Mouse (Mus musculus) C2C12 (cell line): ENCODE measurements around the gene Trdmt1. TPM values are rescaled to one million over a fixed set of nuclear protein-coding genes. Genes with fewer than 3 reads are reported as not detected.

ENCODE experiments used
- H3K27me3 ChIP-seq: one replicate; pipeline ENCODE4 v1.6.1; 2011; ENCODE audit not compliant: control insufficient read depth, insufficient read depth, insufficient read length
- H3K36me3 ChIP-seq: one replicate; pipeline ENCODE4 v1.6.1; 2011; ENCODE audit not compliant: control insufficient read depth, insufficient read depth
- H3K4me3 ChIP-seq: one replicate; pipeline ENCODE4 v1.5.1; 2011; ENCODE audit warnings: mild to moderate bottlenecking, control low read depth; ENCODE audit not compliant: poor library complexity, insufficient read depth, severe bottlenecking
- H3K79me2 ChIP-seq: one replicate; pipeline ENCODE4 v1.6.1; 2011; ENCODE audit not compliant: control insufficient read depth, insufficient read depth
- H3K79me3 ChIP-seq: one replicate; pipeline ENCODE4 v1.6.1; 2011; ENCODE audit warnings: low read depth, control low read depth
- H3ac ChIP-seq: one replicate; pipeline ENCODE3; 2011; ENCODE audit warnings: low read depth; ENCODE audit not compliant: control insufficient read depth, insufficient read length
- CEBPB ChIP-seq: IDR thresholded peaks from one replicate; pipeline ENCODE4 v1.6.1; 2011; ENCODE audit warnings: low read depth, mild to moderate bottlenecking, control low read depth, moderate library complexity
- CTCF ChIP-seq: IDR thresholded peaks from one replicate; pipeline ENCODE4 v1.5.1; 2011; ENCODE audit not compliant: control insufficient read depth, insufficient read depth, insufficient read length
- FOSL1 ChIP-seq: IDR thresholded peaks from one replicate; pipeline ENCODE4 v1.8.0; 2011; ENCODE audit warnings: mild to moderate bottlenecking, low read length; ENCODE audit not compliant: poor library complexity, insufficient read depth, severe bottlenecking
- MAX ChIP-seq: IDR thresholded peaks from one replicate; pipeline ENCODE4 v1.6.1; 2011; ENCODE audit warnings: mild to moderate bottlenecking, control low read depth
- MYOD1 ChIP-seq: IDR thresholded peaks from one replicate; pipeline ENCODE4 v1.6.1; 2011; ENCODE audit warnings: low read depth; ENCODE audit not compliant: control insufficient read depth, insufficient read length
- MYOG ChIP-seq: IDR thresholded peaks from one replicate; pipeline ENCODE4 v1.6.1; 2011; ENCODE audit not compliant: control insufficient read depth, insufficient read length; ENCODE audit errors: extremely low read depth
- USF1 ChIP-seq: IDR thresholded peaks from one replicate; pipeline ENCODE4 v1.6.1; 2011; ENCODE audit warnings: low read depth, mild to moderate bottlenecking, control low read depth, moderate library complexity
- polyA plus RNA-seq: library from polyadenylated mRNA; unstranded; fragments of >200 nt; fragmentation: generic; extraction: Trizol; gene quantifications from one replicate; pipeline ENCODE4 v1.2.1, GENCODE M21; 2012; ENCODE audit warnings: missing spikeins

Gene Trdmt1
- polyA plus RNA-seq, 1 experiment, result 3.5 TPM

GRCm38 (mm10) chr2:13480744-13481143 lies 63.7 kb downstream of the Trdmt1 start:
- Histone ChIP-seq H3K36me3 (no peaks in the 10 kb centered on the region), H3K4me3 (no peak overlapping the region), H3K79me2 (peaks cover 8% of the 10 kb centered on the region), H3K79me3 (no peaks in the 10 kb centered on the region), H3K27me3 (no peaks in the 10 kb centered on the region), H3ac (no peak overlapping the region)
- TF ChIP-seq FOSL1, result peak; percentile 66
- TF ChIP-seq MYOG, result no peak
- TF ChIP-seq CEBPB, result peak; percentile 14
- TF ChIP-seq MYOD1, result peak; percentile 74
- TF ChIP-seq CTCF, result no peak

GRCm38 (mm10) chr2:13479165-13479564 lies 65.3 kb downstream of the Trdmt1 start:
- no peaks in the 10 kb centered on the region for H3K27me3 ChIP-seq
- H3K79me3 ChIP-seq, result no peaks in the 10 kb centered on the region
- no peak overlapping the region for H3K4me3 ChIP-seq
- no peak overlapping the region for H3ac ChIP-seq
- H3K36me3 ChIP-seq, result no peaks in the 10 kb centered on the region
- TF ChIP-seq MYOD1 (no peak), USF1 (no peak), CEBPB (no peak), MYOG (no peak), CTCF (no peak), FOSL1 (no peak)
- peaks cover 8% of the 10 kb centered on the region for H3K79me2 ChIP-seq

GRCm38 (mm10) chr2:13470108-13470507 lies 74.4 kb downstream of the Trdmt1 start:
- Histone ChIP-seq H3K4me3 (no peak overlapping the region), H3ac (no peak overlapping the region), H3K27me3 (no peaks in the 10 kb centered on the region), H3K36me3 (no peaks in the 10 kb centered on the region), H3K79me2 (no peaks in the 10 kb centered on the region), H3K79me3 (no peaks in the 10 kb centered on the region)
- no peak for TF ChIP-seq MAX
- TF ChIP-seq MYOG, result no peak
- TF ChIP-seq CEBPB, result peak; percentile 46
- TF ChIP-seq USF1, result no peak
- no peak for TF ChIP-seq MYOD1
- TF ChIP-seq FOSL1, result no peak

GRCm38 (mm10) chr2:13469641-13470040 lies 74.8 kb downstream of the Trdmt1 start:
- H3K79me2 ChIP-seq, result no peaks in the 10 kb centered on the region
- H3K79me3 ChIP-seq, result no peaks in the 10 kb centered on the region
- no peak overlapping the region for H3ac ChIP-seq
- H3K27me3 ChIP-seq, result no peaks in the 10 kb centered on the region
- H3K4me3 ChIP-seq, result no peak overlapping the region
- TF ChIP-seq MYOG, result no peak
- H3K36me3 ChIP-seq, result no peaks in the 10 kb centered on the region

- H3ac ChIP-seq, result no peak overlapping the region
- no peaks in the 10 kb centered on the region for H3K36me3 ChIP-seq
- H3K4me3 ChIP-seq, result no peak overlapping the region
- H3K27me3 ChIP-seq, result no peaks in the 10 kb centered on the region
- no peaks in the 10 kb centered on the region for H3K79me3 ChIP-seq
- H3K79me2 ChIP-seq, result no peaks in the 10 kb centered on the region
- TF ChIP-seq MYOG, result no peak
- TF ChIP-seq USF1, result peak; percentile 53
Observed at GRCm38 (mm10) chr2:13466685-13467084, 77.8 kb downstream of the Trdmt1 start.

Other genes starting within 250 kb of the Trdmt1 start
- gene Cubn, start 52.9 kb downstream of the Trdmt1 start, polyA plus RNA-seq, result 0.36 TPM
- 6,934 TPM for gene Vim, start 29.3 kb upstream of the Trdmt1 start, polyA plus RNA-seq
- 0.02 TPM for gene St8sia6, start 249.4 kb upstream of the Trdmt1 start, polyA plus RNA-seq